Mouse (Mus musculus) lung, embryonic 14.5 days (tissue): ENCODE results near the gene Pcnx2. TPM values are rescaled to one million over a fixed set of nuclear protein-coding genes. Genes with fewer than 3 reads are reported as not detected.

Source experiments
- ATAC-seq: fragments of 200-750 bp; cut with Nextera tagmentation; 2 replicates; pipeline ENCODE4 v1.8.0; 2017; ENCODE audit warnings: mild to moderate bottlenecking, moderate TSS enrichment, moderate library complexity; ENCODE audit not compliant: insufficient read depth
- DNase-seq: peaks from one replicate; pipeline ENCODE4 v3.0.0-alpha.2; 2015
- H3K27ac ChIP-seq: fragments of 300-500 bp; sonication (generic); 2 replicates; pipeline ENCODE4 v1.5.1; 2014; ENCODE audit warnings: low read depth, mild to moderate bottlenecking, moderate library complexity
- H3K27me3 ChIP-seq: fragments of 300-500 bp; sonication (generic); 2 replicates; pipeline ENCODE4 v1.6.1; 2014; ENCODE audit warnings: low read length, control low read depth; ENCODE audit not compliant: insufficient read depth
- H3K36me3 ChIP-seq: fragments of 300-500 bp; sonication (generic); 2 replicates; pipeline ENCODE4 v1.6.1; 2014; ENCODE audit warnings: control low read depth; ENCODE audit not compliant: insufficient read depth
- H3K4me1 ChIP-seq: fragments of 300-500 bp; sonication (generic); 2 replicates; pipeline ENCODE4 v1.6.1; 2014; ENCODE audit warnings: antibody characterized with exemption, control low read depth; ENCODE audit not compliant: insufficient read depth
- H3K4me2 ChIP-seq: fragments of 300-500 bp; sonication (generic); 2 replicates; pipeline ENCODE4 v1.6.1; 2014; ENCODE audit warnings: mild to moderate bottlenecking
- H3K4me3 ChIP-seq: fragments of 300-500 bp; sonication (generic); 2 replicates; pipeline ENCODE4 v1.5.1; 2014; ENCODE audit warnings: low read depth, low read length
- H3K9ac ChIP-seq: fragments of 300-500 bp; sonication (generic); 2 replicates; pipeline ENCODE4 v1.6.1; 2014
- H3K9me3 ChIP-seq: fragments of 300-500 bp; sonication (generic); 2 replicates; pipeline ENCODE4 v1.6.1; 2016; ENCODE audit warnings: low read depth, low read length, control low read depth
- CTCF ChIP-seq: IDR thresholded peaks from 2 replicates; pipeline ENCODE4 v1.5.1; 2016; ENCODE audit warnings: antibody characterized with exemption, low read depth
- WGBS: fragments of 180-500 bp; shearing (Covaris S2); extraction: QIAGEN DNeasy Blood & Tissue Kit; methylation state at CpG from one replicate; pipeline ENCODE4 v1.1.7; 2014; 5-methylcytosine and 5-hydroxymethylcytosine counted together
- polyA plus RNA-seq: library from polyadenylated mRNA; unstranded; fragments of >200 nt; fragmentation: Nextera tagmentation; extraction: Ambion mirVana; gene quantifications from 2 replicates; pipeline ENCODE4 v1.2.1, GENCODE M21; 2014

Pcnx2 gene
- polyA plus RNA-seq, 1 experiment from 2014 or later: not detected

DNA sequence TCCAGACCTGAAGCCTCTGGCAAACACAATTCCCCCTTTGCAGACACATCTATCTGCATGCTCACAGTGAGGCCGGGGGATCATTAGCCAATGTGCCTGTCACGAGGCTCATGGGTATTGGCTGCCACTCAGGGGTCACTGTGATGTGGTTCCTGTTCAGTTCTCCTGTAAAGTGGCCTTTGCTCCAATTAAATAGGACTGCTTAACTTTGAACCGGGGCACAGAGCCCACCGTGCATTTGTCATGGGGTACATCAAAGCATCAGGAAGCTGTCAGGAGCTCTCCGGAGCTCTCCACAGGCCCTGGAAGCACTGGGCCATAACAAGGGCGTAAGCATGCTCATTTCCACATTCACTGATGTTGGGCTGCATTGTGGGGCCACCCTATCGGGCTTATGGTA, 181.5 kb downstream of the Pcnx2 start:
- no peak overlapping the region for H3K27ac ChIP-seq
- no peaks in the 10 kb centered on the region for H3K9me3 ChIP-seq
- H3K27me3 ChIP-seq: no peaks in the 10 kb centered on the region
- H3K4me1 ChIP-seq: no peaks in the 10 kb centered on the region
- no peak for TF ChIP-seq CTCF
- no peak overlapping the region for H3K9ac ChIP-seq
- no peak overlapping the region for H3K4me2 ChIP-seq
- H3K4me3 ChIP-seq: no peak overlapping the region
- ATAC-seq (no peak), DNase-seq (no peak)
- H3K36me3 ChIP-seq: no peaks in the 10 kb centered on the region
- WGBS: 30% methylated on average over 7 of the region's 7 CpGs

- no peak for ATAC-seq
- no peak for TF ChIP-seq CTCF
- no peaks in the 10 kb centered on the region for H3K9me3 ChIP-seq
Observed at GRCm38 (mm10) chr8:125716211-125716610, 181.9 kb downstream of the Pcnx2 start.

DNA sequence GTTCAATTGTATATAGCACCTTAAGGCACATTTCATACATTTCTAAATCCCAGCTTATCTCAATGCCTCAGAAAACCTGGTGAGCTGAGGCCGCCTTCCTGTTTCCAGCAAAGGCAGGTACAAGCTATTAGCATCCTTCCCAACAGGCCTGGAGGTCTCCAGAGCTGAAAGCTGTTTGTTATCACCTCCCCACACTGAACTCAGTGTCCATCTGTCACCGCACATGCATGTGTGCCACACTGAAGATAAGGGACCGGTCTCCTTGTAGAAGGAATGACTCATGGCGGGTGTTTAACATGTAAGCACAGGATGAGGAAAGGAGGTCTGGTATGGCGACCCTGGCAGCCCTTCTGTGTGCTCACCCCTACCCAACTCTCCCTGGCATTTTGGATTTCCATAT, 186.6 kb downstream of the Pcnx2 start:
- no peak for TF ChIP-seq CTCF

More at GRCm38 (mm10) chr8:125716211-125716610, 181.9 kb downstream of the Pcnx2 start:
- Histone ChIP-seq H3K4me2 (no peak overlapping the region), H3K9ac (no peak overlapping the region), H3K4me3 (no peak overlapping the region), H3K27me3 (no peaks in the 10 kb centered on the region), H3K36me3 (no peaks in the 10 kb centered on the region), H3K4me1 (no peaks in the 10 kb centered on the region), H3K27ac (no peak overlapping the region)
- WGBS: 49% methylated on average over 4 of the region's 4 CpGs
- DNase-seq: no peak

GRCm38 (mm10) chr8:125709171-125709570, 188.9 kb downstream of the Pcnx2 start:
- DNase-seq: no peak
- Histone ChIP-seq H3K4me1 (no peaks in the 10 kb centered on the region), H3K9ac (no peak overlapping the region), H3K4me2 (no peak overlapping the region), H3K27me3 (no peaks in the 10 kb centered on the region), H3K27ac (no peak overlapping the region), H3K4me3 (no peak overlapping the region), H3K36me3 (no peaks in the 10 kb centered on the region), H3K9me3 (no peaks in the 10 kb centered on the region)
- no peak for TF ChIP-seq CTCF
- ATAC-seq: no peak
- 80% methylated on average over 5 of the region's 5 CpGs for WGBS

More for the DNA sequence above, 186.6 kb downstream of the Pcnx2 start:
- no peak for DNase-seq
- Histone ChIP-seq H3K4me1 (no peaks in the 10 kb centered on the region), H3K9ac (no peak overlapping the region), H3K27ac (no peak overlapping the region), H3K36me3 (no peaks in the 10 kb centered on the region), H3K27me3 (no peaks in the 10 kb centered on the region), H3K4me3 (no peak overlapping the region), H3K4me2 (no peak overlapping the region), H3K9me3 (no peaks in the 10 kb centered on the region)
- WGBS: 78% methylated on average over 5 of the region's 5 CpGs
- no peak for ATAC-seq

- TF ChIP-seq CTCF: no peak
- H3K4me3 ChIP-seq: no peak overlapping the region
- no peaks in the 10 kb centered on the region for H3K27me3 ChIP-seq
- no peak overlapping the region for H3K9ac ChIP-seq
- ATAC-seq: no peak
- WGBS: 87% methylated on average over 7 of the region's 7 CpGs
- H3K4me2 ChIP-seq: no peak overlapping the region
- no peaks in the 10 kb centered on the region for H3K4me1 ChIP-seq
- no peaks in the 10 kb centered on the region for H3K9me3 ChIP-seq
- no peak for DNase-seq
- H3K27ac ChIP-seq: no peak overlapping the region
- H3K36me3 ChIP-seq: no peaks in the 10 kb centered on the region
Observed at GRCm38 (mm10) chr8:125705816-125706215, 192.3 kb downstream of the Pcnx2 start.

DNA sequence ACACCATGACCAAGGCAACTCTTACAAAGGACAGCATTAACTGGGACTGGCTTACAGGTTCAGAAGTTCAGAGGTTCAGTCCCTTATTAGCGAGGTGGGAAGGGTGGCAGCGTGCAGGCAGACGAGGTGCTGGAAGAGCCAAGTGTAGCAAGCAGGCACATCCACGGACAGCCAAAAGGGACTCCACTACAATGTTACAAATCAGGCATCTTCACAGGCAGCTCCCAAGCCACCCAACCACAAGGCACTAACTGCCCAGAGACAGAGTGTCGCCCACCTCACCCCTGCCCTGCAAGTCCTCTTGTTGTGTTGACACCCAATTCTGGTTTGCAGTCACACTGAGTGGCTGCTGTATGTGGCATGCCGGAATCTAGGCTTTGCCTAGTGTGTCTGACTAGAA, 193.7 kb downstream of the Pcnx2 start:
- H3K9me3 ChIP-seq: no peaks in the 10 kb centered on the region
- no peak for ATAC-seq
- no peak overlapping the region for H3K4me2 ChIP-seq
- H3K36me3 ChIP-seq: no peaks in the 10 kb centered on the region
- H3K4me3 ChIP-seq: no peak overlapping the region
- H3K27me3 ChIP-seq: no peaks in the 10 kb centered on the region
- no peak overlapping the region for H3K9ac ChIP-seq
- no peaks in the 10 kb centered on the region for H3K4me1 ChIP-seq
- no peak for DNase-seq
- 82% methylated on average over 6 of the region's 6 CpGs for WGBS
- no peak for TF ChIP-seq CTCF
- H3K27ac ChIP-seq: no peak overlapping the region

GRCm38 (mm10) chr8:125702868-125703473, 195.1 kb downstream of the Pcnx2 start:
- Histone ChIP-seq H3K4me2 (no peak overlapping the region), H3K9me3 (no peaks in the 10 kb centered on the region; the same call in 1 of the 2 replicates), H3K9ac (no peak overlapping the region), H3K36me3 (no peaks in the 10 kb centered on the region), H3K4me1 (no peaks in the 10 kb centered on the region), H3K27ac (no peak overlapping the region), H3K4me3 (no peak overlapping the region), H3K27me3 (no peaks in the 10 kb centered on the region)
- DNase-seq (no peak), ATAC-seq (no peak)
- WGBS: 77% methylated on average over 15 of the region's 15 CpGs
- TF ChIP-seq CTCF: no peak

Other genes starting within 250 kb of the Pcnx2 start
- gene Map10, start 228.5 kb downstream of the Pcnx2 start, polyA plus RNA-seq: 7.6 and 8.1 TPM in 2 replicates
- gene Ntpcr, start 168.4 kb downstream of the Pcnx2 start, polyA plus RNA-seq: 33.0 TPM in 2 replicates
- gene Map3k21, start 12.1 kb upstream of the Pcnx2 start, polyA plus RNA-seq: 4.1 and 5.3 TPM in 2 replicates
- gene Kcnk1, start 96.9 kb upstream of the Pcnx2 start, polyA plus RNA-seq: 48.3 and 49.0 TPM in 2 replicates